Mouse (Mus musculus): ENCODE results near the gene Zfp775. TPM values are rescaled to one million over a fixed set of nuclear protein-coding genes. Genes with fewer than 3 reads are reported as not detected.

Zfp775 gene
- total RNA-seq (2014; fragmentation: Nextera tagmentation): 2.2 TPM in 1 of 2 replicates, not detected in the other
- total RNA-seq (2017): 0.99 and 1.7 TPM in 2 replicates

DNA sequence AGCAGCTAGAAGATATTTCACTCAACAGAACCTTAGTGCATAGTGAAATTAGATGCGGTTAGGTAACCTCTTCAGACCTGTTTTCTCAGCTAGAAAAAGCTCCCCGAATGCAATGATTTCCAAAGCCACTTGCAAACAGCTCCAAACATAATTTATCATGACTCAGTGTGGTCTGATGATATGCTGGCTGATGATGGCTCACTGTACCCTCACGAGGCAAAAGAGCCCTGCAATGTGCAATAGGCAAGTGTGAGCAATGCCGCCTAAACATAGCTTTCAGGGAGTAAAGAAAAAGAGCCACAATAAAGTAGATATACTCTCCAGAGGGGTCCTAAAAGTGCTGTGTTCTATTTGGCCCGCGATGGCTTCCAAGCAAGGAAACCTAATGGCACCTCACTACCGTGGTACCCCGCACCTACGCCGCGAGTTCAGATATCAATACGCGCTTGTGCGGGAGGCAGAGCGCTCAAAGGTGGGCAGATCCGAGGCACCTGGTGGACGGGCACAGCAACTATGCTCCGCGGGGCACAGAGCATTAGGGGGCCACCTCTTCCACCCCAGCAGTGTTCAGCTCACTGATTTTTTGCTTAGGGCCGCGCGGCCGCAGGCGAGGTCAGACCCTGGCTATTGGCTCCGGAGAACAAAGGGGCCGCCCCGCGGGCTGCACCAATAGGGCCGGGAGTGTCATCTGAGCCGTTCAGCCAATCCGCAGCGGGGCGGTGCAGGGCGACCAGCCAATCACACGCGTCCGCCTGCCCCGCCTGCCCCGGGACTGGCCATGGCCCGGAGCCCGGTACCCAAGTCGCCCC, at the start of gene Zfp775:
Gene Zfp775 (plus strand): TSS at position 793 of the 809 bp plus-strand sequence.
- peak; percentile 97 for ATAC-seq (replicated peaks; ENCODE audit: poor library complexity, severe bottlenecking)

- peak; percentile 42 for ATAC-seq (replicated peaks; ENCODE audit: poor library complexity, severe bottlenecking)
Observed at GRCm38 (mm10) chr6:48552918-48553317, 48.9 kb upstream of the Zfp775 start.

- no peak for ATAC-seq (replicated peaks; ENCODE audit: poor library complexity, severe bottlenecking)
Observed at GRCm38 (mm10) chr6:48553819-48554218, 48.0 kb upstream of the Zfp775 start.

GRCm38 (mm10) chr6:48554280-48555103, 47.4 kb upstream of the Zfp775 start, which contains the start of gene Lrrc61:
Lrrc61 (plus strand) TSS chr6:48554796.
- ATAC-seq (replicated peaks; ENCODE audit: poor library complexity, severe bottlenecking): peak; percentile 93

- peak; percentile 39 for ATAC-seq (replicated peaks; ENCODE audit: poor library complexity, severe bottlenecking)
Observed at GRCm38 (mm10) chr6:48555104-48555890, 46.6 kb upstream of the Zfp775 start.

DNA sequence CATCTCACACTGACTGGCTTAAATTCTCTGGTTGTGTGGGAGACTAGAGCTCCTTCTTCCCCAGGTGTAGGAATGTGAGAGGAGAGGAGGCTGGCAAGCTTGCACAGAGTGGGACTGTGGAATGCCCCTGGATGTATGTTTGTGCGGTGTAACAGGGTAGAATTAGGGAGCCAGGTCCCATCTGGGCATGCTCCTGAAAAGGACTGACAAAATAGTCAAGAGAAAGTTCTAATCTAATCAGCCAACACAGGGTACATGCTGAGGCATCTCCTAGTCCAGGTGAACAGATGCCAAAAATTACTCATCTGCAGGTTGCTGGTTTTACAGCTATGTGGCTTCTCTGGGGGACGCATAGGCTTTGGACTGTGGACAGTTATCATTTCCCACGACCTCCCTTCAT, 45.9 kb upstream of the Zfp775 start:
- no peak for ATAC-seq (replicated peaks; ENCODE audit: poor library complexity, severe bottlenecking)

DNA sequence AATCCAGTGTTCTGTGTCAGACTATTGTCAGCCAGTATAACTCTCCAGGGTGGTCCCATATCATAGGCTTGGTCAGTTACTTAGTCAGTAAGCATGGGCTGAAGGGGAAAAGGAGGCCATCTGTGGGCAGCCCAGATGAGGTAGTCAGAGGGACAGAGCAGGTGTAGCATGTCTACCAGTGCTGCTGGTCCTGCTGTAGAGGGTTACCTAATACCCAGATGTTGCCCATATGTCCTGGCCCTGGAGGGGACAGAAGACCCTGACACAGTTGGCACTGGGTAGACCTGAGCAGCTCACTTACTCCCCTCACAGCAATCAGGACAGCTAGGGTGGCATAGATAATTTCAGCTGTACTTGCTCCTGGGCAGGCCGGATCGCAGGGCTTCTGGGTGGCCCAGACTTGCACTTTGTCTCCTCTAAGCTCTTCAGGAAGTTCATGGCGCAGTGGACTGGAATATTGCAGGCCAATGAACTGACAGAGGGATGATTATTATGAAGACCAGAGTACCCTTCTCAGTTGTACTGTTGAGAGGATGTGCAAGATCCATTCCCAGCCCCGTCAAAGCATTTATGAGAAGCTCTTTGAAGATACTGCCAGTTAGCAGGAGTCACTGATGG, 36.1 kb upstream of the Zfp775 start:
- ATAC-seq (replicated peaks; ENCODE audit: poor library complexity, severe bottlenecking): no peak

GRCm38 (mm10) chr6:48566312-48566711, 35.6 kb upstream of the Zfp775 start:
- no peak for ATAC-seq (replicated peaks; ENCODE audit: poor library complexity, severe bottlenecking)

- ATAC-seq (replicated peaks; ENCODE audit: poor library complexity, severe bottlenecking): peak; percentile 66
Observed at GRCm38 (mm10) chr6:48568036-48568984, 33.6 kb upstream of the Zfp775 start.

DNA sequence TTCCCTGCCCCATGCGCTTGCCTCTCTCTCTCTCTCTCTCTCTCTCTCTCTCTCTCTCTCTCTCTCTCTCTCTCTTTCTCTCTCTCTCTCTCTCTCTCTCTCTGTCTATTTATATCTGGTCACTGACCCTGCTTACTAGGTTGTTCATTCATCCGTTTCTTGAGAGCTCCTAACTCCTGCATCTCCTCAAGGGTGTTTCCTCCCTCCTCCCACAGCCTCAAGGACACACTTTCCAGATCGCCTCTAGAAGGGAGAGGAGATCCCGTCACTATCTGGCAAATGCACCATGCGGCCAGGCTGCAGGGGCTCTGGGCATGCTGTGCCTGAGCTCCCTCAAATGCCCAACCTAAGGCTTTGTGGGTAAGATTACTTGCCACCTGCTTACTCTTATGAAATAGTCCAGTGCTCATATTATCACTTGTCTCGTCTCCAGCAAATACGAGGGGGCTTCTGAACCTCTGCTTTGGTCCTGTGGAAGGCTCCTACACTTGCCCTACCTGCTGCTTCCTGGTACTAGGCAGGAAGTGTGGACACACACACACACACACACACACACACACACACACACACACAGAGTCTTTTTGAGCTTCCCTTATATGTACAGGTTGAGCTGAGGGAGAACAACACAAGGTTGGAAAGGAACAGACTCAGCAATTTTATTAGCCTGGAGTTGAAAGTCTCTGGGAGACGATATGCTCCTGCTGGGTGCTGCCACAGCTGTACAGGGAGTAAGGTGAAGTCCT, 32.6 kb upstream of the Zfp775 start:
- no peak for ATAC-seq (replicated peaks; ENCODE audit: poor library complexity, severe bottlenecking)

- no peak for ATAC-seq (replicated peaks; ENCODE audit: poor library complexity, severe bottlenecking)
Observed at GRCm38 (mm10) chr6:48572014-48572413, 29.8 kb upstream of the Zfp775 start.

- ATAC-seq (replicated peaks; ENCODE audit: poor library complexity, severe bottlenecking): no peak
Observed at GRCm38 (mm10) chr6:48572572-48573061, 29.2 kb upstream of the Zfp775 start, which contains the start of gene Rarres2. Rarres2 (minus strand) TSS chr6:48572789.

GRCm38 (mm10) chr6:48573280-48573679, 28.6 kb upstream of the Zfp775 start:
- ATAC-seq (replicated peaks; ENCODE audit: poor library complexity, severe bottlenecking): 0 out of 2 replicates have a peak, but pooled peaks have one; percentile 14

DNA sequence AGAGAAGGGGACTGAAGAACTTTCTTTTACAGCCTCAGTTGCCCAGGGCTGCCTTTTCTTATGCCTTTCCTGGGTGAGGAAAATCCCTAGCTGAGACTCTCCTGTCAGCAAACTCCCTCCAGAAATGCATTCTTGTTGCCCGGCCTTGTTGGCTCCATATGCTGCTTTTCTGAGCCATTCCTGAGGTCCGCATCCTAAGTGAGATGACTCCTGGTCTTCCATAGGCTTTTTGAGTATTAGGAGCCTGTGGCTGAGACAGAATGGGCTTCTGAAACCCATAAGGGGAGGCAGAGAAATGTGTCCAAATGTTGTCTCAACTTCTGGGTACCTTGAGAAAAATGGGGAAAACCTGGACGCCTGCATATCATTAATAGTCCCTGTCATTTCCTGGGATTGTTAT, 27.9 kb upstream of the Zfp775 start:
- ATAC-seq (replicated peaks; ENCODE audit: poor library complexity, severe bottlenecking): no peak

GRCm38 (mm10) chr6:48578736-48579135, 23.1 kb upstream of the Zfp775 start:
- no peak for ATAC-seq (replicated peaks; ENCODE audit: poor library complexity, severe bottlenecking)

DNA sequence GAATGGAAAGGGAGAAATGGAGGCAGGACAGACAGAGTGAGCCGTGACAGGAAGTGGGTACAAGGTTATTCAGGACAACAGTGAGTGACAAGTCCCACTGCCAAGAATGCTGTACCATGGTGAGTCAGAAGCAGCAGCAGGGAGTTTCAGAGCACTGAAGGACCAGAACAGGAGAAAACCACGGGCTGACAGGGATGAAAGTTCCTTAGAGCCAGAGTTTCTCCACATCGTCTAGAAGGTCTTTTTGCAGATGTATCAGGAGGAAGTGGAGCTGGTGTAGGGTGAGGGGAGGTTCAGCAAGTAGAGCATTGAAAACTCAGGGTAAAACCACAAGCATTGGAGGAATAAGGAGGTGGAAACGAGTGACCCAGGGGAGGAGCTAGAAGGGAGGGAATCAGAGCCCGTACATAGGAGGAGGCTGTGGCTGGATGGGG, 22.6 kb upstream of the Zfp775 start:
- peak; percentile 85 for ATAC-seq (replicated peaks; ENCODE audit: poor library complexity, severe bottlenecking)

DNA sequence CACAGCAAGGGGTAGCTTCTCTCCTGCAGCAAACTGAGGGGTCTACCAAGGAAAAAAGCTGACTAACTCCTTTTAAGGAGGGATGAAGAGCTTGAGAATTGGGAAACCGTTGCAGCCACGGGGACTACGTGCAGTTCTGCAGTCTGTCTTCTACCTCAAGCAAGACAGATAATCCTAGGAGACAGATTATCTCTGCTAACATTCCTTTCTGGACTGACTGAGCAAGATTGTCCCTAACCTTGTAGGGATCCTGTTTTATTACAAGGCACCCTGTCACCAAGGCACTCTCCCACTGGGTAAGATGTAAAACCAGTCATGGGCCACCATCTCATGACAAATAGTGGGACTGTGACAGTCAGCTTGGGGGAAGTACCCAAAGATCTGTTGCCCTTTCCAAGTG, 20.6 kb upstream of the Zfp775 start:
- ATAC-seq (replicated peaks; ENCODE audit: poor library complexity, severe bottlenecking): no peak

GRCm38 (mm10) chr6:48582037-48582436, 19.8 kb upstream of the Zfp775 start:
- peak; percentile 48; the same call in 1 of the 2 replicates for ATAC-seq (replicated peaks; ENCODE audit: poor library complexity, severe bottlenecking)
